Mouse (Mus musculus): ENCODE measurements around the gene Suclg2. TPM values are rescaled to one million over a fixed set of nuclear protein-coding genes. Genes with fewer than 3 reads are reported as not detected.

Gene Suclg2
- total RNA-seq (2014; fragmentation: Nextera tagmentation) (48.5 and 49.7 TPM in 2 replicates), total RNA-seq (2017) (70.8 and 111 TPM in 2 replicates)

DNA sequence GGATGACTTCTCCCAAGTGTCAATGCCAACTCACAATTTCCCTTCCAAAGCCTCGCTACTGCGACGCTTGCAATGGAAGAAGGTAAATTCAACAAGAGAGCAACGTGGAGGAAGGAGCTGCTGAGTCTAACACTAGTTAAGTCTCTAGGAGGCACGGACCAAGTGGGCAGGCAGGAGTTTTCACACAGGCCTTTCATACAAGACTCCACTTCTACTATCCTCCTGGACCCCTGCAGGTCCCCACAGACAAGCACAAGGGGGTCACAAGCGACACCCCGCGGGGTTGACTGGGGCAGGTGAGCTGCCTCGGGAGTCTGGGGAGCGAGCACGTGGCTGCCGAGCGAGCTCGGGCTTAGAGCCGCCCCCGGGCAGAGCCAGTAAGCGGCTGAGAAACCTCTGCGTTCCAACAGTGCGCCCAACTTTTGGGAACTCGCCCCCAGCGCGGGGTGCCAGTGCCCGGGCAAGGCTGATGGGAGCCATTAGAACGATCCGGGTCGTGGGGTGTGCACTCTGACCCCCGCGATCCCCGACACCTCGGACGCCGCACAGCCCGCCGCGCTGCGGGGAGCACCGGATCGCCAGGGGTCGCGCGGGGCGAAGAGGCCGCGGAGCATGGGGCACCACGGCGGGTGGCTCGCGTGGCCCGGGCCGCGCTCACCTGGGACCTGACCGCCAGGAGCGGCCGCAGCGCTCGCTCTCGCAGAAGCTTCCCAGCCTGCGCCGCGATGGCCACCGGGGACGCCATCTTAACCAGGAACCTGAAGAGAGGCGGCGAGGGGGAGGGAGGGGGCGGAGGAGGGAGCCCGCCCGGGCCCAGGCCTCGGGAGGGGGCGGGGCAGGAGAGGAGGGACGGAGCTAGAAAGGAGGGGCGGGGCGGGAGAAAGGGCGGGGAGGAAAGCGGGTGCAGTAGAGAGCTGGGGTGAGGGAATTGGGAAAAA, at the start of gene Suclg2:
Suclg2 (minus strand) TSS at position 770 of the 938 bp plus-strand sequence.
- peak; percentile 89 for ATAC-seq (replicated peaks; ENCODE audit: poor library complexity, severe bottlenecking)

DNA sequence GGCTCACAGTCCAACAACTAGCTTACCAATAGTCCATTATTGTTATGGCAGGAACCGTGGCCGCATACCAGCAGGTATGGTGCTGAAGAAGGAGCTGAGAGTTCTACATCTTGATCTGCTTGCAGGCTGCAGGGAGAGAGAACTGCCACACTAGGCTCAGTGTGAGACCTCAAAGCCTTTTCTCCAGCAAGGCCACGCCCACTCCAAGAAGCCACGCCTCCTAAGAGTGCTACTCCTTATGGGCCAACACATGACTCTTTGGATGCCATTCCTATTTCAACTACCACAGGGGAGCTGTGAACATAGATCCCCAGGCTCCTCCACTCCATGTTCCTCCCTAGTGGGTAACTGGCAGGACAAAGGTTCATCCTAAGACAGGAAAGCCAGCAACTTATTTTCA, 48.0 kb upstream of the Suclg2 start:
- no peak for ATAC-seq (replicated peaks; ENCODE audit: poor library complexity, severe bottlenecking)

DNA sequence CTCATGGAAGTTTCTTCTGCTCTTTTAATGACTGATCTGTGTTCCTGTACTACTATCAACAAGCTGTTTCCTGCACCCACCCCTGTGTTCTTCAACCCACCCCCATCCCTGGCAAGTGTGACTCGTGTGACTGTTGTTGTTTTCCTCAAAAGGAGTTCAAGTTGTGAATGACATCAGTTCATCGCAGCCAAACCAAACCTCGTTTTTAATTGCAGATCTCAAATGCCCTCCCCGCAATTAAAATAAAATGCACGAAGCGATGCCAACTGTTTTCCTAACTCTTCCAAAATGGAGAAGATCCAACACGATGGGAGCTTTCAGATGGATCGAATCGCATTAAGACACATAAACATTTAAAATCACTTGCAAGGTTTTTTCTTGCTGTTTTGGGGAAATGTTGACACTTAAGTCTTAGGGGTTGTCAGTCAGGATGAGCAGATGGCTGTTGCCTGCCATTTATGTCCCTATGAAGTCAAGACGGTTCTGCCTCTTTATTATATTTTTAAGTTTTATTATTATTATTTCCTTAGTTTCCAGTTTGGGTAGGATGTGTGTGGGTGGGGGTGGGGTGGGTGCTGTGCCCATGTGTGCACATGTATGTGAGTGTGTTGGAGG, 41.1 kb upstream of the Suclg2 start:
- ATAC-seq (replicated peaks; ENCODE audit: poor library complexity, severe bottlenecking): no peak

DNA sequence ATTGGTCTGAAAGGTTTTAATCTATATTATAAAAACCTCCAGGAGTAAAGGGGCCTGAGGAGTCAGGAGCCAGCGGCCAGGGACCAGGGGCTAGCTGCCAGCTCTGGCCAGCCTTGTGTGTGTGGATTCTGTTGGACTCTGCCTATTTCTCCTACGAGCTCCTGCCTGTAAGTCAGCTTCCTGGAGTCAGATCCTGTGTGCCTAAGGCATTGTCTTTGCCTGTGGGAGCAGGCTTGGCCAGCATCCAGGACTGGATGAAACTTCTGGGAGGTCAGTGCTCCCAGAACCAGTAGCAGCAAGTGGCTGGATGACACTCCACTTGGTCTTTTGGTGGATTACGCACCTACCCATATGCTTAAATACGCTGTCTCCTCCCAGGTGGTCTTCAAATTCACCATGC, 23.8 kb upstream of the Suclg2 start:
- no peak for ATAC-seq (replicated peaks; ENCODE audit: poor library complexity, severe bottlenecking)

DNA sequence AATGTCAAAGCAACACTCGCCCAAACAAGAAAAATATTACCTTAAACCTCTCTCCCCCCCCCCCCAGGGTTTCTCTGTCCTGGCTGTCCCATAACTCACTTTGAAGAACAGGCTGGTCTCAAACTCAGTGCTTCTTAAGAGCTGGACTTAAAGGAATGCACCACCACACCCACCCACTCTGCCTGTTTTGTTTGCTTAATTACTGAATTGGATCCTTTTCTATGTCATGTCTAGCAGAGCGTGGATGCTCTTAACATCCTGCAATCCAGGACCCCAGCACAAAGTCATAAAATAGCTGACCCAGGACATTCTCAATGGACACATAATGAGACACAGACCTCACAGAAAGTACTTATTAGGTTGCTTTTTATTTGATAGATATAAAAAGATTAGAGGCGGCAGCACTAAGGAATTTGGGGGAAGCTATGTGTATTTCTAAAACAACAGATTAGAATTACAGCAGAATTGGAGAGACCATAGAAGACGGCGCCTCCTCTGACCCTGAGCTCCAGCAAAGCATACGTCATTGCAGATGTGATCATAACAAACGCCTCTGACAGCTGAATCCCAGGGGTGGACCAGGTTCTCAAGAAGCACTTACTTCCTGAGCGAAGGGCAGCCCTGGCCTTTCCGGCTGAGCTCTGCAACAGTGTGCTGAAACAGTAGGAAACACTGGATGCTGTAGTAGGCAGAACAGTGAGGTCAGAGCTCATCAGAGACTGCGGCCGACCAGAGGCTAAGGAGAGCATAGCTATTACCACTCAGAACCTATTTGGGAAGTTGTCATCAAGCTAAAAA, 13.2 kb upstream of the Suclg2 start:
- no peak for ATAC-seq (replicated peaks; ENCODE audit: poor library complexity, severe bottlenecking)

DNA sequence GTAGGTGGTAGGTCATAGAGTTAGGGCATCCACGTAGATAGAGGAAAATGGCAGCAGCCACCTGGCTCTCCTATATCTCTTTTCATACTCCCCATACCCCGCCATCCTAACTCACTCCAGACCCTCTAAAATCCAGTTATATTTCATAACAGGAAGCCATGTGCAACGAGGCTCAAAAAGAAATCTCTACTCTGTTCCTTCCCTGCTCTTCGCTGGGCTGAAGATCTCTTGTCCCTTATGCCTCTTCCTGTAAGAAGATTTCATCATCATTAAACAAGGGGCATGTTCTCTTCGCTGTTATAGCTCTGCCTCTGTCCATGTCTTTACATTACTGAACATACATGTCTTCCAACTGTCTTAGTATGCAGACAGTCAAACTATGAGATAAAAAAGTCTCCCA, 10.8 kb upstream of the Suclg2 start:
- peak; percentile 61 for ATAC-seq (replicated peaks; ENCODE audit: poor library complexity, severe bottlenecking)

DNA sequence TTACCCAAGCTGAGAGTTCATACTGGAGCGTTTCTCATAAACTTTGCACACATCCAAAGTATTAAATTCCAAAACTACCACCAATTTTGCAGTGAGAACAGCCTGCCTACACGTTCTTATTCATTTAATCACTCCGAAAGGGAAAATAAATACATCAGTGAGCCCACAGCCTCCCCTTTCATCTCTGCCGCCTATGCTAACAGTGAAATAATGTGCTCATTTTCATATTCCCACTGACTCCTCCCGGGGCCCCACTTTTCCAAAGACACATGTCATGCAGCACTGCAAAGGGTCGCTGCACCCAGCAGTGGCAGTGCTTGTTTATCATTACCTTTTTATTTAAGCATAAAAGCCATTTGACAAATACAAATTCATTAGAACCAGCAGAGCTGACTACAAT, 6.7 kb upstream of the Suclg2 start:
- no peak for ATAC-seq (replicated peaks; ENCODE audit: poor library complexity, severe bottlenecking)

DNA sequence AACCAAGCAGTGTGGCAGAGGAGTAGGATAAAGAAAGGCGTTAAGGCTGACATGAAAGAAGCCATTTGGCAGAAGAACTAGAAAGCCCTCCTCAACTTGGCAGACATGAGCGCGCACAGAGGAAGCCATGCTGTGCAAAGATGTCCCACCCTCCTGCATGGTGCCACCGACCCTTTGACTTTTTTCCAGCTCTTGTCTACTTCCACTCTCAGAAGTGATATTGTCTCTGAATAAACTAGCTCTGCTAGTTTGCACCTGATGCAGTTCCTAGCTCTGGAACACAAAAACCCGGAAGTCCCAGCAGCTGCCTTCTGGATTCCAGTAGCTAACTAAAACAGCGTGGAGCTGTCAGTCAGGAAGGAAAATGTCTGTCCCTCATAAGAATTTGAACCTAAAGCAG, 4.8 kb upstream of the Suclg2 start:
- no peak for ATAC-seq (replicated peaks; ENCODE audit: poor library complexity, severe bottlenecking)

DNA sequence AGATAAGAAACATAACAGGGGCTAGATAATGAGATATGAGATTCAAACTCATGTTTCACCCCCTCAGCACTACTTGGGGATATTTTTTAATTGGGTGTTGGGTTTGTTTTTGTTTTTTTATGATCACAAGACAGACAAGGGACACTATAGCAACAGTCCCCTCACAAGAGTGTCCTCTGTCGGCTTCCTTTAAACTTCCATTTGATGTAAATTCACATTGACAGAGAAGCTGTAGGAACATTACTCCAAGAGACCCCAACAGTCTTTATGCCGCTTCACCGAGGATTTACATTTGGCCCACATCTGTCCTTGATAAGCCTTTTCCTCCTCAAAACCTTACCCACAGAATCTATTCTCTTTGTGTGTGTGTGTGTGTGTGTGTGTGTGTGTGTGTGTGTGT, 1.2 kb upstream of the Suclg2 start:
- ATAC-seq (replicated peaks; ENCODE audit: poor library complexity, severe bottlenecking): no peak

DNA sequence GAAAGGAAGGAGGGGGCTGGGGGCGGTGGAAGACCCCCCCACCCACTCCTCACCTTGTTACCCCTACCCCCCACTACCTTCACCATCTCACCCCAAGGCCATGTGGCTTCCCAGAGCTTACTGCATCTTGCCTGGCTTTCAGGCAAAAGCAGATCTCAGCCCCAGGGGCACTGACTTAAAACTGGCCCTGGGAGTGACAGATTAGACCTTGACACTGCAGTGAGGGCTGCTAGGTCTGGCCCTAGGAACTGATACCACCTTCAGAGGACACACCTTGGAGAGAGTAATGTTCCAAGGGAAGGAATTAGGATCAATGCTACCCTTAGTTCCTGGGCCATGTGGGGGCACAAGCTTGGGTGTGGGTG, 351 bp upstream of the Suclg2 start:
- ATAC-seq (replicated peaks; ENCODE audit: poor library complexity, severe bottlenecking): peak; percentile 13

DNA sequence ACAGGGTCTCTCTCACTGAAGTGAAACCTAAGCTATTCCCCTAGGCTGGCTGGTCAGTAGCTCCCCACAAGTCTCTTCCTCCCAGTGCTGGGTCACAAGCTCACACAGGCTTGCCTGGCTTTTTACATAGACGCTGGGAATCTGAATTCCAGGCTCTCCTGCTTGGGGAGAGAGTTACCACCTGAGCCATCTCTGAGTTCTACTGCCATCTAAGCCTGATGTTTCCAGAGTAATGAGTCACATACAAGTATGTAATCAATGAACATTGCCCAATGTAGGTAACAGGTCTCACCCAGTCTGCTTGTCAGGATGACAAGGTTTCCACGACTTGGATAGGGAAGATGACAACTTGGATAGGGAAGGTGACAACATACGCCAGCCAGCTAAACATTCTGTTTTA, 1.5 kb downstream of the Suclg2 start:
- ATAC-seq (replicated peaks; ENCODE audit: poor library complexity, severe bottlenecking): peak; percentile 6; the same call in 1 of the 2 replicates

DNA sequence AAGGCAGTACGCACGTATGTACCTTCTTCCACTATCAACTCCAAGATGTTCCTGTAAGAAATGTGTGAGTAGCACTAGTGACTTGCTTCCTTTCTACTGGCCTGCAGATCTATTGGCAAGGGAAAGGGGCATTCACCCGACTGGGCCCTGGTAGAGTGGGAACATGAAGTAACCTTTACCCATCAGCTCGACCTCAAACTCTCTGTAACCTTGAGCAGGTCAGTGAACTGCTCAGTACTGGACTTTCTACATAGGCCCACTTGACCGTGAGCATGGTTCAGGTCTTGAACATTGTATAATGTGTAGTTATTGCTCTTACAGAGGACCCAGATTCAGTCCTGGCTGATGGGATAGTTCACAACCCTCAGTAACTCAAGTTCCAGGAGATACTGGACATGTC, 2.1 kb downstream of the Suclg2 start:
- no peak for ATAC-seq (replicated peaks; ENCODE audit: poor library complexity, severe bottlenecking)

DNA sequence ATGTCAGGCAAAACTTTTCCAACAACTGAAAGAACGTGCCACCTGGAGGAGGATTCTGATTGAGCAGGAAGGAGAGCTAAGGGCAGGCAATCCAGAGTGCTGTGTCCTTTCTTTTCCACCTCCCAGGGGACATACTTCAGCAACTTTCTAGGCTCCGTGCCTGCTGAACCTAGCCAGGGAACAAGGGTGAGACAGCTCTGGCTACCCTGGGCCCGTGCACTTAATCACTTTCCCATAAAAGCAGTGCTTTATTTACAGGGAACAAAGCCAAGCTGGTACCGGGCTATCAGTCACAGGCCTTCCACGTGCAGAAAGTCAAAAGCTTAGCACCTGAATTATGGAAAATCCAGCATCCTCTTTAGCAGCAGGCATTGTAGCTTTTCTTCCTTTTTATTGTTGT, 5.4 kb downstream of the Suclg2 start:
- no peak for ATAC-seq (replicated peaks; ENCODE audit: poor library complexity, severe bottlenecking)

DNA sequence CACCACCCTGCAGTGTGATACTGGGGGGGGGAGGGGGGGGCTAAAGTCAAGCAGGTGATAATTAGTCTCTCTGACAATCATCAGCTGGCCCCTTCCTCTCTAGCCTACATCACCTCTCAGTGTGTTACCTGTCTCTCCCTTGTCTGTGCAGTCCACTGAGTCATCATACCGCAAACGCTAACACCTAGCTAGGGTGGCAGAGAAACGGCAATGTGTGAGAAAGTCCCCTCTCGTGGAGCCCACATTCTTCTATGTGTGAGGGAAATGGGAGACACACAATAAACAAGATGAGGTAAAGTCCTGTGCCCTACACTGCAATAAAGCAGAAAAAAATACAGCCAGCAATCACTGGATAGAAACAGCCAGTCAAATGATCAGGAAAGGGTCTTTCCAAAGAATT, 6.5 kb downstream of the Suclg2 start:
- no peak for ATAC-seq (replicated peaks; ENCODE audit: poor library complexity, severe bottlenecking)

DNA sequence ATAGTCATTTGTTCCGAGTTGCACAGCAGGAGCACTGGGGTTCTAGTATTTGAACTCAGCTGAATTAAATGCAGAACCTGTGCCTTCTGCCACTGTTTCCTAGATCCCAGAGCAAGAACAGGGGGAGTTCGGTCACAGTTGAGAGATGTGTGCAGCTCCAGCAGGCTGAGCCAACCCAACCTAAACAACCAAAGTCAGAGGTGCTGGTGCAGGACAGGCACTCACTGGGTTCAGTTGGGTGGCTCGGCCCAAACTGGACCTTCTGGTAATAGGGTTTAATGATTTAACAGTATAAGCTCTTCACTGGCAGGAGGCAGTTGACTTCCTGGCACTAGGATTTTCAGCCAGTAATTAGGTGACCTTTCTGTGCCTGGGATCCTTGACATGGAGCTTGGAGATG, 6.9 kb downstream of the Suclg2 start:
- no peak for ATAC-seq (replicated peaks; ENCODE audit: poor library complexity, severe bottlenecking)

DNA sequence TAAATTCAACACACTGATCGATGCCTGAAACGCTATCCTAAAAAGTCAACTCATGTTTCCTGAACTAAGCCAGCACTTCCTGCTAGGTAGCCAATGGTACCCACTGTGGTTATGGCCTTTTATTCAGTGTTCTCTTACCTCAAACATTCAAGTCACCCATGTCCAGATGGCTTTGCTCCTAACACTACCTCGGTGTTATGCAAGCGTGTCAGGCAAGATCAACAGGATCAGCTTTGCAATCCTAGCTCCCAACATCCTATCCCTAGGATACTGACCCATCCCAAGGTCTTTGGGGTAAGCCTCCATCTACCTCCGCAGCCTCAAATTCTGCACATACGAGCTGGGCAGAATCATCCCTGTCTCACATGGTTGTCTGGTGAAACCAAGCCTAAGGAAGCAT, 7.7 kb downstream of the Suclg2 start:
- ATAC-seq (replicated peaks; ENCODE audit: poor library complexity, severe bottlenecking): no peak

DNA sequence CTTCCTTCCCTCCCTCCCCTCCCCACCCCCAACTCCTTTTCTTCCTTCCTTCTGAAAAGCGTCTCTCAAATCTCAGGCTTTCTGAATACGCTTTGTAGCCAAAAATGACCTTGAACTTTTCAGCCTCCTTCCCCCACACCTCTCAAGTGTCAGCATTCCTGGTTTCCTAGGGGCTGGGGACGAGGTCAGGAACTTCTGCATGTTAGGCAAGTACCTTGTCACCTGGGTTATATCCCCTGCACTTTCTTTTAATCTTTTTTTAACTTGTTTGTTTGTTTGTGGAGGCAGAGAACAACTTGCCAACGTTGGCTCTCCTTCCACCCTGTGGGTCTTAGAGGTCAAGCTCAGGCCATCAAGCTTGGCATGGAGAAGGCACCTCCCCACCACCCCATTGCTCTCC, 9.1 kb downstream of the Suclg2 start:
- no peak for ATAC-seq (replicated peaks; ENCODE audit: poor library complexity, severe bottlenecking)

DNA sequence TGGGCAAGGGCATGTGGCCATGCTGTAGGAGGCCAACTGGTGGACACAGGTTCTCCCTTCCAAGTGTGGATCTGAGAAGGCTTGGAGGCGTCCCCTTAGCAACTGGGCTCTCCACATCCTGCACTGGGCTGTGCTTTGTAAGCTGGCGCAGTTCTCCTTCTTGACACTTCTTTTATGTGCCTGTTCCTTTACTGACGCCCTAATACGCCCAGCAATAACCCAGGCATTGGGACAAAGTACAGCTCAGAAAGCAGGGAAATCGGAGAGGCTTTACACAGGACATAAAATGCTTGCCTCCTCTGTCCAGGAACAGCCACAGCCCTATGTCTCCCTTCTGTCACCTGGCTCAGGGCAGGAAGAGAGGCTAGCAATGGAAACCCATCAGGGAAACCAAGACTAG, 9.5 kb downstream of the Suclg2 start:
- ATAC-seq (replicated peaks; ENCODE audit: poor library complexity, severe bottlenecking): no peak

DNA sequence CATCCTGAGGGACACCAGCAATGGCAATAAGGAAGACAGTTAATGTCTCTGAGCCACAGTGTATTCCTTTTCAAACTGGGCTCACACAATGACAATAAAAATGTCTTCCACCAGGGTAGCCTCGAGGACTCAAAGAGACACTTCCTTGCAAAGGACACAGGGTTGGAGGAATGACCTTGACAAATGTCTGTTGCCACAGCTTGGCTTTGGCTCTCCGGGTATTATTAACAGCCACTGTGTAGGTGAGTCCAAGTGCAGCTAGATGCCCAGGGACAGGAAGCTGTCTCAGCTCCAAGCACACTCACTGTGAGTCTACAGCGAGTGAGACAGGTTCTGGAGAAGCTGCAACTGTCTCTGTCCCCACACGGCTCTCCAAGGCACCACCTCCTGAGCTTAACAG, 14.0 kb downstream of the Suclg2 start:
- no peak for ATAC-seq (replicated peaks; ENCODE audit: poor library complexity, severe bottlenecking)

DNA sequence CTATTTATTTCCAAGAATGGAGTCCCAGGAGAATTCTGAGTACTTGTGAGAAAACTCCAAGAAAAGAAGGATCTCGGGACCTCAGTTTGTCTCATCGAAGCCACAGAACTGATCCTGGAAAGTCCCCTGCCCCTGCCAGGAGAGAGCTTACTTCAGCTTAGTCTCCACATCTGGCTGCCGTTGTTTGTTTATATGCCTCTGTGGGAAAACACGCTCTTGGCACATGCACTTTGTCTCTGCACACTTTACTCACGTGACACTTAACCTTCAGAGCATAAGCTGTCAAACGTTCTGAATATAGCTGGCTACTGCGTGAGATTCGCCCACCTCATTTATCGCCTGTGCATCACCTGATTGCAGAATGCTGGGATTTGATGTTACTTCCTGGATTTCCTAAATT, 16.4 kb downstream of the Suclg2 start:
- no peak for ATAC-seq (replicated peaks; ENCODE audit: poor library complexity, severe bottlenecking)

DNA sequence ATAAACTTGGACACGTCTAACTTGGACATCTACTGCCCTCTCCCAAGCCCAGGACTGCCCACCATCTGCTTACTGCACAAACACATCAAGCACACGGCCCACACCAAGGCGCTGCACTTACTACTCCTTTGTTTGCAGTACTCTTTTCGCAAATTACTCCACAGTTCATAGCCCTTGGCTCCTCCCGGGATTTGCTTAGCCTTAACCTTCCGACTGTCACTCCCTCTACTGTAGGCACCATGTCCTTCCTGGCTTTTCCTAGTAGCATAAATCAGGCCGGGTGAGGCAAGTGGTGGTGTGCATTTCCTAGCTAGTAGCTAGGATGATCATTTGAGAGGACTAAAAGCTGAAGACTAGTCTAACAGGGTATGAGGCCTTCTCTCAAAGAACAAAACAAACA, 16.8 kb downstream of the Suclg2 start:
- no peak for ATAC-seq (replicated peaks; ENCODE audit: poor library complexity, severe bottlenecking)
